Mouse (Mus musculus) kidney, postnatal 0 days (tissue): ENCODE data around the gene Ntn3. TPM values are rescaled to one million over a fixed set of nuclear protein-coding genes. Genes with fewer than 3 reads are reported as not detected.

Experiments
- ATAC-seq: fragments of 200-750 bp; cut with Nextera tagmentation; replicated peaks from 2 replicates; pipeline ENCODE4 v1.8.0; 2017; ENCODE audit warnings: low read depth, moderate number of reproducible peaks, moderate TSS enrichment, moderate library complexity; ENCODE audit not compliant: low FRiP score
- DNase-seq: peaks from one replicate; pipeline ENCODE4 v3.0.0-alpha.2; 2016; ENCODE audit warnings: low spot score
- H3K27ac ChIP-seq: fragments of 300-500 bp; sonication (generic); 2 replicates; pipeline ENCODE4 v1.5.1; 2014; ENCODE audit warnings: mild to moderate bottlenecking
- H3K27me3 ChIP-seq: fragments of 300-500 bp; sonication (generic); 2 replicates; pipeline ENCODE4 v1.6.1; 2014; ENCODE audit warnings: low read length, mixed read lengths; ENCODE audit not compliant: insufficient read depth
- H3K36me3 ChIP-seq: fragments of 300-500 bp; sonication (generic); 2 replicates; pipeline ENCODE4 v1.6.1; 2014; ENCODE audit warnings: low read length, mixed read lengths; ENCODE audit not compliant: insufficient read depth
- H3K4me1 ChIP-seq: fragments of 300-500 bp; sonication (generic); replicated peaks from 2 replicates; pipeline ENCODE4 v1.6.1; 2014; ENCODE audit warnings: antibody characterized with exemption, low read length, mixed read lengths; ENCODE audit not compliant: insufficient read depth
- H3K4me2 ChIP-seq: fragments of 300-500 bp; sonication (generic); 2 replicates; pipeline ENCODE4 v1.6.1; 2014; ENCODE audit warnings: mild to moderate bottlenecking, low read length, moderate library complexity, mixed read lengths
- H3K4me3 ChIP-seq: fragments of 300-500 bp; sonication (generic); replicated peaks from 2 replicates; pipeline ENCODE4 v1.5.1; 2014; ENCODE audit warnings: low read depth, low read length
- H3K9ac ChIP-seq: fragments of 300-500 bp; sonication (generic); 2 replicates; pipeline ENCODE4 v1.6.1; 2014; ENCODE audit warnings: low read depth, low read length
- H3K9me3 ChIP-seq: fragments of 300-500 bp; sonication (generic); replicated peaks from 2 replicates; pipeline ENCODE4 v1.6.1; 2016; ENCODE audit warnings: low read length, inconsistent platforms, mixed read lengths
- CTCF ChIP-seq: IDR thresholded peaks from 2 replicates; pipeline ENCODE4 v1.5.1; 2016; ENCODE audit warnings: antibody characterized with exemption, low read depth, mild to moderate bottlenecking, moderate library complexity
- WGBS: fragments of 180-500 bp; shearing (Covaris S2); extraction: QIAGEN DNeasy Blood & Tissue Kit; methylation state at CpG from one replicate; pipeline ENCODE4 v1.1.7; 2014; 5-methylcytosine and 5-hydroxymethylcytosine counted together
- polyA plus RNA-seq: library from polyadenylated mRNA; unstranded; fragments of >200 nt; fragmentation: Nextera tagmentation; extraction: Ambion mirVana; gene quantifications from 2 replicates; pipeline ENCODE4 v1.2.1, GENCODE M21; 2015

The Ntn3 gene
- polyA plus RNA-seq, 1 experiment from 2014 or later = 4.0 TPM

GRCm38 (mm10) chr17:24167891-24168505, 41.3 kb downstream of the Ntn3 start:
- Histone ChIP-seq H3K27ac (peak overlapping the region; percentile 92), H3K36me3 (peaks cover 4% of the 10 kb centered on the region; the same call in 1 of the 2 replicates), H3K9ac (peak overlapping the region; percentile 87), H3K27me3 (no peaks in the 10 kb centered on the region), H3K4me2 (peak overlapping the region; percentile 74), H3K9me3 (no peaks in the 10 kb centered on the region), H3K4me1 (peaks cover 6% of the 10 kb centered on the region), H3K4me3 (peak overlapping the region; percentile 54)
- 37% methylated on average over 7 of the region's 7 CpGs for WGBS
- no peak for TF ChIP-seq CTCF
- ATAC-seq = no peak
- DNase-seq = no peak

- 72% methylated on average over 6 of the region's 6 CpGs for WGBS
- ATAC-seq (no peak), DNase-seq (no peak)
- Histone ChIP-seq H3K9me3 (no peaks in the 10 kb centered on the region), H3K27me3 (no peaks in the 10 kb centered on the region), H3K27ac (no peak overlapping the region), H3K36me3 (peaks cover 4% of the 10 kb centered on the region; the same call in 1 of the 2 replicates), H3K4me2 (no peak overlapping the region), H3K4me3 (no peak overlapping the region; the same call in 1 of the 2 replicates), H3K4me1 (peaks cover 6% of the 10 kb centered on the region), H3K9ac (0 out of 2 replicates have a peak overlapping the region, but pooled peaks have one; percentile 87)
- no peak for TF ChIP-seq CTCF
These were observed 42.2 kb downstream of the Ntn3 start for GRCm38 (mm10) chr17:24167120-24167519.

GRCm38 (mm10) chr17:24164566-24165259, 44.6 kb downstream of the Ntn3 start:
- no peak for DNase-seq
- TF ChIP-seq CTCF = peak; percentile 11; the same call in 1 of the 2 replicates
- no peak for ATAC-seq
- Histone ChIP-seq H3K4me2 (no peak overlapping the region), H3K27me3 (no peaks in the 10 kb centered on the region), H3K27ac (0 out of 2 replicates have a peak overlapping the region, but pooled peaks have one; percentile 40), H3K4me1 (peaks cover 6% of the 10 kb centered on the region), H3K36me3 (peaks cover 4% of the 10 kb centered on the region; the same call in 1 of the 2 replicates), H3K9me3 (no peaks in the 10 kb centered on the region), H3K9ac (no peak overlapping the region), H3K4me3 (no peak overlapping the region)
- WGBS = 80% methylated on average over 11 of the region's 11 CpGs

- H3K9ac ChIP-seq = peak within 1 kb of the TSS; percentile 64
- peak within 1 kb of the TSS; percentile 81 for H3K27ac ChIP-seq
- no peaks in the 10 kb centered on the region for H3K27me3 ChIP-seq
- TF ChIP-seq CTCF = no peak
- H3K36me3 ChIP-seq = peaks cover 4% of the 10 kb centered on the region; the same call in 1 of the 2 replicates
- peak within 1 kb of the TSS; percentile 93 for H3K4me2 ChIP-seq
- peak within 1 kb of the TSS; percentile 60 for H3K4me3 ChIP-seq
- H3K9me3 ChIP-seq = no peaks in the 10 kb centered on the region
- DNase-seq (peak; percentile 97), ATAC-seq (peak; percentile 89)
- H3K4me1 ChIP-seq = peaks cover 6% of the 10 kb centered on the region
- under 1% methylated on average over 47 of the region's 47 CpGs for WGBS
These were observed 46.0 kb downstream of the Ntn3 start, which contains the start of gene Amdhd2 for GRCm38 (mm10) chr17:24163176-24163962. TSS of gene Amdhd2 (minus strand) at chr17:24163766.

GRCm38 (mm10) chr17:24162584-24163175, 46.7 kb downstream of the Ntn3 start:
- Histone ChIP-seq H3K27me3 (no peaks in the 10 kb centered on the region), H3K4me3 (peak overlapping the region; percentile 60), H3K9me3 (no peaks in the 10 kb centered on the region), H3K27ac (peak overlapping the region; percentile 81), H3K4me2 (peak overlapping the region; percentile 93), H3K36me3 (peaks cover 4% of the 10 kb centered on the region; the same call in 1 of the 2 replicates), H3K9ac (peak overlapping the region; percentile 64), H3K4me1 (no peaks in the 10 kb centered on the region; the same call in 1 of the 2 replicates)
- DNase-seq (peak; percentile 39), ATAC-seq (peak; percentile 17; the same call in 1 of the 2 replicates)
- WGBS = 17% methylated on average over 16 of the region's 17 CpGs
- no peak for TF ChIP-seq CTCF
